Comparison of ENCODE assay signal across 29 mouse cellular contexts in genomic region chr2:104658659-104659058, GRCm38 (mm10). TPM values are rescaled to one million over a fixed set of nuclear protein-coding genes. Genes with fewer than 3 reads are reported as not detected.
A peak's percentile ranks its signal among the peaks of the same experiment; 100 is the strongest.
DNase-seq lines count a peak whose midpoint lies in the region; ATAC-seq and TF ChIP-seq lines count a peak whose summit lies in the region.
"Had no signal": no experiment of that assay in that cellular context is flagged by ENCODE, and none has a peak within 500 bp of the region (broad histone marks: within the 10 kb centered on the region; RNA-seq: fewer than 3 reads in every experiment).

No protein-coding gene starts in this region.

- no peak overlapping the region for H3K9ac ChIP-seq in liver, adult 2 months (ENCODE audit: low read depth, low read length)
- H3K9ac ChIP-seq in liver, embryonic 16.5 days (ENCODE audit: low read depth, low read length), result no peak overlapping the region
- no peak overlapping the region for H3K9ac ChIP-seq in liver, embryonic 11.5 days (ENCODE audit: low read depth, low read length)
- no peak overlapping the region for H3K9ac ChIP-seq in liver, postnatal 0 days (replicated peaks)
- H3K9ac ChIP-seq in liver, embryonic 12.5 days, result no peak overlapping the region

- TF ChIP-seq POLR2A in liver, adult 2 months (IDR thresholded peaks at IDR 0.05; ENCODE audit: extremely low read depth, insufficient read depth, low read length), result no peak

- H3K36me3 ChIP-seq in liver, adult 2 months (ENCODE audit: control insufficient read depth, insufficient read depth, low read length), result peaks cover 27% of the 10 kb centered on the region
- peaks cover 10% of the 10 kb centered on the region for H3K36me3 ChIP-seq in liver, embryonic 16.5 days (ENCODE audit: control insufficient read depth, insufficient read depth)
- H3K36me3 ChIP-seq in liver, embryonic 11.5 days (ENCODE audit: control insufficient read depth, insufficient read depth, low read length), result peaks cover 19% of the 10 kb centered on the region
- H3K36me3 ChIP-seq in liver, postnatal 0 days (replicated peaks; ENCODE audit: insufficient read depth, low read length), result peaks cover 25% of the 10 kb centered on the region
- H3K36me3 ChIP-seq in liver, embryonic 12.5 days, result peaks cover 83% of the 10 kb centered on the region

- 22% methylated on average over 1 of the region's 1 CpGs for WGBS in liver, adult 2 months
- 64% methylated on average over 1 of the region's 1 CpGs for WGBS in liver, embryonic 16.5 days (ENCODE audit: insufficient replicate concordance)
- WGBS in liver, embryonic 11.5 days, result 93% methylated on average over 1 of the region's 1 CpGs
- 75% methylated on average over 1 of the region's 1 CpGs for WGBS in liver, postnatal 0 days (ENCODE audit: insufficient replicate concordance)
- WGBS in liver, embryonic 12.5 days (ENCODE audit: insufficient replicate concordance), result 84% methylated on average over 1 of the region's 1 CpGs

- no peak for TF ChIP-seq EP300 in liver, postnatal 0 days (IDR thresholded peaks at IDR 0.05; ENCODE audit: low read depth)

- no peak overlapping the region for H3K4me2 ChIP-seq in liver, embryonic 16.5 days (ENCODE audit: low read depth, low read length)
- no peak overlapping the region for H3K4me2 ChIP-seq in liver, embryonic 11.5 days
- H3K4me2 ChIP-seq in liver, postnatal 0 days (ENCODE audit: low read depth, low read length), result no peak overlapping the region
- no peak overlapping the region for H3K4me2 ChIP-seq in liver, embryonic 12.5 days

- no peak for TF ChIP-seq CTCF in liver, adult 2 months (IDR thresholded peaks at IDR 0.05; ENCODE audit: low read depth, low read length)
- no peak for TF ChIP-seq CTCF in liver, postnatal 0 days (IDR thresholded peaks at IDR 0.05; ENCODE audit: low read depth)

- no peaks in the 10 kb centered on the region for H3K27me3 ChIP-seq in liver, adult 2 months (ENCODE audit: control insufficient read depth, insufficient read depth, low read length)
- no peaks in the 10 kb centered on the region for H3K27me3 ChIP-seq in liver, embryonic 16.5 days (ENCODE audit: control insufficient read depth, insufficient read depth, low read depth, low read length)
- no peaks in the 10 kb centered on the region for H3K27me3 ChIP-seq in liver, embryonic 11.5 days (replicated peaks; ENCODE audit: control insufficient read depth, insufficient read depth, low read length)
- H3K27me3 ChIP-seq in liver, postnatal 0 days (ENCODE audit: insufficient read depth, low read length), result no peaks in the 10 kb centered on the region
- H3K27me3 ChIP-seq in liver, embryonic 12.5 days (replicated peaks), result no peaks in the 10 kb centered on the region
- H3K27me3 ChIP-seq: CH12.LX, Patski had no signal

- peak; percentile 60; the same call in 1 of the 2 replicates for ATAC-seq in liver, embryonic 16.5 days (ENCODE audit: low read depth)
- ATAC-seq in liver, embryonic 11.5 days (replicated peaks; ENCODE audit: low FRiP score), result no peak
- 0 out of 2 replicates have a peak, but pooled peaks have one; percentile 47 for ATAC-seq in liver, postnatal 0 days
- no peak for ATAC-seq in liver, embryonic 12.5 days
- ATAC-seq: activated CD4-positive, CD25-positive, alpha-beta regulatory T cell, adult 4 months; CD4-positive, CD25-positive, alpha-beta regulatory T cell, adult 4 months; Patski had no signal

- peak; percentile 53 for DNase-seq in liver, adult 2 months (ENCODE audit: extremely low read depth, low read depth, low spot score)
- DNase-seq in liver, result no peak
- DNase-seq in liver, embryonic 11.5 days (ENCODE audit: low spot score), result no peak
- DNase-seq in liver, postnatal 0 days, result no peak
- DNase-seq in adipocyte (ENCODE audit: low spot score), result peak; percentile 29
- DNase-seq in kidney, adult 8-10 months, result no peak
- DNase-seq: adrenal gland, adult 2 months; adrenal gland, adult 8-10 months; adrenal gland, postnatal 10 days; adrenal gland, postnatal 14 days; adrenal gland, postnatal 25 days; adrenal gland, postnatal 36 days; B cell, adult 2 months; cerebellum, adult 11 months; cerebellum, adult 11-12 months; cerebellum, adult 18-20 months had no signal

- no peak overlapping the region for H3K4me3 ChIP-seq in liver, adult 2 months (ENCODE audit: insufficient read depth, low read depth, low read length)
- no peak overlapping the region for H3K4me3 ChIP-seq in liver, embryonic 16.5 days (ENCODE audit: low read depth, low read length)
- no peak overlapping the region for H3K4me3 ChIP-seq in liver, embryonic 11.5 days (ENCODE audit: low read depth, low read length)
- no peak overlapping the region for H3K4me3 ChIP-seq in liver, postnatal 0 days (ENCODE audit: low read depth, low read length)
- H3K4me3 ChIP-seq in liver, embryonic 12.5 days, result no peak overlapping the region

- H3K4me1 ChIP-seq in liver, adult 2 months (ENCODE audit: control insufficient read depth, insufficient read depth, low read length), result peaks cover 8% of the 10 kb centered on the region
- H3K4me1 ChIP-seq in liver, embryonic 16.5 days (ENCODE audit: control insufficient read depth, low read depth, low read length), result no peaks in the 10 kb centered on the region
- H3K4me1 ChIP-seq in liver, embryonic 11.5 days (replicated peaks; ENCODE audit: control insufficient read depth, insufficient read depth, low read length), result no peaks in the 10 kb centered on the region
- H3K4me1 ChIP-seq in liver, postnatal 0 days (ENCODE audit: insufficient read depth), result peaks cover 5% of the 10 kb centered on the region; the same call in 1 of the 2 replicates
- no peaks in the 10 kb centered on the region for H3K4me1 ChIP-seq in liver, embryonic 12.5 days

- H3K9me3 ChIP-seq in liver, embryonic 16.5 days (replicated peaks; ENCODE audit: control insufficient read depth, low read length), result no peaks in the 10 kb centered on the region
- no peaks in the 10 kb centered on the region for H3K9me3 ChIP-seq in liver, embryonic 11.5 days (ENCODE audit: control insufficient read depth, low read length)
- H3K9me3 ChIP-seq in liver, postnatal 0 days (ENCODE audit: low read length), result no peaks in the 10 kb centered on the region
- H3K9me3 ChIP-seq in liver, embryonic 12.5 days (replicated peaks), result no peaks in the 10 kb centered on the region
- H3K9me3 ChIP-seq: G1E had no signal

- no peaks in the 10 kb centered on the region for H3K79me2 ChIP-seq in liver, adult 2 months (ENCODE audit: control insufficient read depth, insufficient read depth, low read length)

- H3K27ac ChIP-seq in liver, adult 2 months (replicated peaks; ENCODE audit: insufficient read depth, low read depth, low read length), result no peak overlapping the region
- no peak overlapping the region for H3K27ac ChIP-seq in liver, embryonic 16.5 days (ENCODE audit: low read length)
- no peak overlapping the region for H3K27ac ChIP-seq in liver, embryonic 11.5 days (ENCODE audit: low read depth, low read length)
- H3K27ac ChIP-seq in liver, postnatal 0 days (ENCODE audit: low read depth), result no peak overlapping the region
- H3K27ac ChIP-seq in liver, embryonic 12.5 days, result no peak overlapping the region

RNA-seq across cellular contexts. Expression of gene Tcp11l1, which starts 53.3 kb away (rescaled TPM):
- 4.1 and 5.3 TPM in 2 replicates for total RNA-seq in liver, adult 2 months (2014; rRNA removed)
- polyA plus RNA-seq in liver, adult 2 months (2012; rRNA removed), result 3.1 and 3.5 TPM in 2 replicates
- polyA plus RNA-seq in liver, embryonic 16.5 days (2015; fragmentation: Nextera tagmentation; extraction: Ambion mirVana), result 4.3 and 4.6 TPM in 2 replicates
- 20.3 and 22.9 TPM in 2 replicates for polyA plus RNA-seq in liver, embryonic 11.5 days (2014; fragmentation: Nextera tagmentation; extraction: Ambion mirVana)
- polyA plus RNA-seq in liver, postnatal 0 days (2015; fragmentation: Nextera tagmentation; extraction: Ambion mirVana), result 10.5 and 12.1 TPM in 2 replicates
- 11.0 and 12.2 TPM in 2 replicates for polyA plus RNA-seq in liver, embryonic 12.5 days (2016; fragmentation: Nextera tagmentation; extraction: Ambion mirVana)

RNA-seq across cellular contexts. Expression of gene Pin1rt1, which starts 57.5 kb away (rescaled TPM):
- total RNA-seq in liver, adult 2 months (2014; rRNA removed), result not detected in 2 replicates
- not detected in 2 replicates for polyA plus RNA-seq in liver, adult 2 months (2012; rRNA removed)
- not detected in 2 replicates for polyA plus RNA-seq in liver, embryonic 16.5 days (2015; fragmentation: Nextera tagmentation; extraction: Ambion mirVana)
- not detected in 2 replicates for polyA plus RNA-seq in liver, embryonic 11.5 days (2014; fragmentation: Nextera tagmentation; extraction: Ambion mirVana)
- polyA plus RNA-seq in liver, postnatal 0 days (2015; fragmentation: Nextera tagmentation; extraction: Ambion mirVana), result not detected in 2 replicates
- not detected in 2 replicates for polyA plus RNA-seq in liver, embryonic 12.5 days (2016; fragmentation: Nextera tagmentation; extraction: Ambion mirVana)
- total RNA-seq: adrenal gland, adult 18-20 months; adrenal gland, adult 2 months; adrenal gland, adult 8-10 months; adrenal gland, postnatal 10 days; adrenal gland, postnatal 14 days; adrenal gland, postnatal 25 days; adrenal gland, postnatal 36 days; adrenal gland, postnatal 4 days; CH12.LX; ES-E14; G1E; MEL had no signal
- polyA plus RNA-seq: activated CD4-positive, CD25-positive, alpha-beta regulatory T cell, adult 4 months; adrenal gland, adult 2 months; brain, embryonic 14.5 days; C2C12; CD4-positive, CD25-positive, alpha-beta regulatory T cell, adult 4 months; G1E had no signal

Comparison
In these comparisons a context has a peak if more than half of its experiments do, and no peak if none do; other contexts are left out.
1. DNase-seq: peak in liver, adult 2 months (single experiment) and adipocyte (single experiment); none in liver (single experiment), liver, embryonic 11.5 days (single experiment), liver, postnatal 0 days (single experiment) and kidney, adult 8-10 months (0 of 2).
2. ATAC-seq: peak in liver, embryonic 16.5 days (single experiment) and liver, postnatal 0 days (single experiment); none in liver, embryonic 11.5 days (single experiment) and liver, embryonic 12.5 days (single experiment).